Mouse (Mus musculus): ENCODE measurements at regions not wholly inside any gene's neighbourhood (a gene's known extent, or its start where the extent isn't known, plus 50 kb on each side); places are given as distances from the start of the nearest gene placed in this dataset.

GRCm38 (mm10) chr13:55893154-55894018 is 57.4 kb upstream of the Pitx1 start:
- no peak for DNase-seq (ENCODE audit: low read depth in 1 of 2, low spot score in 2 of 2)

- DNase-seq (ENCODE audit: low read depth in 1 of 2, low spot score in 2 of 2): no peak
Observed at GRCm38 (mm10) chr13:55892250-55892649, 56.3 kb upstream of the Pitx1 start.

- no peak for DNase-seq (ENCODE audit: low read depth in 1 of 2, low spot score in 2 of 2)
Observed at GRCm38 (mm10) chr13:55887099-55887736, 51.2 kb upstream of the Pitx1 start.
